ENCODE assay signal across 26 mouse cellular contexts in the genomic region with DNA sequence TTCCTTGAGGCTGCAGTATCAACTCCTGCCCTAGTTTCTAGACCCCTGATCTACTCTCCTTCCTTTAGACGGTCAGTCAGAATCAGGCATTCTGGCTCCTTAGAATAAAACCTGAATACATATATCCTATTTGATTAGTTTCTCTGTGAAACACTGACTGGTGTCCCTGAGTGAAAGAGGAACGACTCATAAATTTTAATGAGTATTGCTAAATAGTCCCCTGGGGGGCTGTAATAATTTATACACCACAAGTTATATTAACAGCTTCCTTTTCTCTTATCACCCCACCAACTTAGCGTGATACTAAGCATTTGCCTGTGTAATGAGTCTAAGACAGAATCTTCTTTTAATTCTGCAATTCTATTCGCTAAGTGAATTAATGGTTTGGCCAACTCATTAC. TPM values are rescaled to one million over a fixed set of nuclear protein-coding genes. Genes with fewer than 3 reads are reported as not detected.
DNase-seq lines count a peak whose midpoint lies in the region; ATAC-seq and TF ChIP-seq lines count a peak whose summit lies in the region.
"Had no signal": no experiment of that assay in that cellular context is flagged by ENCODE, and none has a peak within 500 bp of the region (broad histone marks: within the 10 kb centered on the region; RNA-seq: fewer than 3 reads in every experiment).

No protein-coding gene starts in this region.

- WGBS in hindbrain, embryonic 12.5 days: 42% methylated on average over 4 of the region's 4 CpGs
- WGBS in hindbrain, embryonic 10.5 days: 64% methylated on average over 4 of the region's 4 CpGs
- 37% methylated on average over 4 of the region's 4 CpGs for WGBS in forebrain, postnatal 0 days
- whole genome bisulfite sequencing in neural tube, embryonic 14.5 days: 26% methylated on average over 4 of the region's 4 CpGs

- DNase-seq in hindbrain, embryonic 10.5 days (ENCODE audit: low spot score): no peak
- no peak for DNase-seq in forebrain, postnatal 0 days
- DNase-seq in mesoderm, embryonic 11.5 days (ENCODE audit: low read depth, low spot score): peak; percentile 18
- no peak for DNase-seq in lung, adult 18-20 months
- no peak for DNase-seq in heart, postnatal 36 days
- DNase-seq: adrenal gland, postnatal 36 days; B cell, adult 2 months; cerebellum, adult 11 months; cerebellum, adult 9-11 months; kidney, adult 8-10 months; kidney, postnatal 10 days; liver; lung, postnatal 4 days; right cerebral cortex, adult 18-20 months had no signal

- 0 out of 2 replicates have a peak, but pooled peaks cover 5% of the 10 kb centered on the region for H3K4me1 ChIP-seq in hindbrain, embryonic 12.5 days
- peaks cover 12% of the 10 kb centered on the region; the same call in 1 of the 2 replicates for H3K4me1 ChIP-seq in hindbrain, embryonic 10.5 days (replicated peaks)
- H3K4me1 ChIP-seq in forebrain, postnatal 0 days (ENCODE audit: insufficient read depth): no peaks in the 10 kb centered on the region
- H3K4me1 ChIP-seq in neural tube, embryonic 14.5 days (ENCODE audit: control insufficient read depth, insufficient read depth, low read length): peaks cover 5% of the 10 kb centered on the region; the same call in 1 of the 2 replicates
- H3K4me1 ChIP-seq: embryonic facial prominence, embryonic 15.5 days; heart, embryonic 15.5 days; intestine, embryonic 15.5 days; liver, embryonic 15.5 days; stomach, embryonic 15.5 days had no signal

- H3K36me3 ChIP-seq in hindbrain, embryonic 12.5 days: no peaks in the 10 kb centered on the region
- no peaks in the 10 kb centered on the region for H3K36me3 ChIP-seq in hindbrain, embryonic 10.5 days
- no peaks in the 10 kb centered on the region for H3K36me3 ChIP-seq in forebrain, postnatal 0 days (ENCODE audit: insufficient read depth)
- H3K36me3 ChIP-seq in neural tube, embryonic 14.5 days (ENCODE audit: control insufficient read depth, insufficient read depth, low read length): no peaks in the 10 kb centered on the region
- H3K36me3 ChIP-seq: embryonic facial prominence, embryonic 15.5 days; G1E; heart, embryonic 15.5 days; intestine, embryonic 15.5 days; limb, embryonic 10.5 days; liver, embryonic 15.5 days; stomach, embryonic 15.5 days had no signal

- no peaks in the 10 kb centered on the region for H3K9me3 ChIP-seq in hindbrain, embryonic 12.5 days (replicated peaks)
- H3K9me3 ChIP-seq in hindbrain, embryonic 10.5 days: no peaks in the 10 kb centered on the region
- H3K9me3 ChIP-seq in forebrain, postnatal 0 days (ENCODE audit: low read length): no peaks in the 10 kb centered on the region
- H3K9me3 ChIP-seq in neural tube, embryonic 14.5 days (ENCODE audit: control insufficient read depth, low read length): no peaks in the 10 kb centered on the region
- H3K9me3 ChIP-seq: embryonic facial prominence, embryonic 15.5 days; G1E; heart, embryonic 15.5 days; intestine, embryonic 15.5 days; limb, embryonic 10.5 days; liver, embryonic 15.5 days; stomach, embryonic 15.5 days had no signal

- TF ChIP-seq CTCF in forebrain, postnatal 0 days (IDR thresholded peaks at IDR 0.05; ENCODE audit: low read depth): no peak

- ATAC-seq in hindbrain, embryonic 12.5 days (ENCODE audit: low FRiP score): peak; percentile 78
- ATAC-seq in forebrain, postnatal 0 days: peak; percentile 27; the same call in 1 of the 2 replicates
- peak; percentile 83 for ATAC-seq in neural tube, embryonic 14.5 days (ENCODE audit: low read depth)
- ATAC-seq in frontal cortex, adult (ENCODE audit: low TSS enrichment): no peak
- ATAC-seq: intestine, embryonic 15.5 days; Patski had no signal

- no peak overlapping the region for H3K9ac ChIP-seq in hindbrain, embryonic 12.5 days
- H3K9ac ChIP-seq in forebrain, postnatal 0 days: no peak overlapping the region
- no peak overlapping the region for H3K9ac ChIP-seq in neural tube, embryonic 14.5 days (replicated peaks; ENCODE audit: low read depth, low read length)
- H3K9ac ChIP-seq: embryonic facial prominence, embryonic 15.5 days; heart, embryonic 15.5 days; intestine, embryonic 15.5 days; liver, embryonic 15.5 days; stomach, embryonic 15.5 days had no signal

- intact Hi-C loops in heart, postnatal 36 days (cut with DNase I): no loop called here

- H3K27me3 ChIP-seq in hindbrain, embryonic 12.5 days: no peaks in the 10 kb centered on the region
- no peaks in the 10 kb centered on the region for H3K27me3 ChIP-seq in hindbrain, embryonic 10.5 days (ENCODE audit: insufficient read depth, poor library complexity, severe bottlenecking)
- H3K27me3 ChIP-seq in forebrain, postnatal 0 days (ENCODE audit: insufficient read depth, low read length): no peaks in the 10 kb centered on the region
- H3K27me3 ChIP-seq in neural tube, embryonic 14.5 days (ENCODE audit: control insufficient read depth, insufficient read depth, low read length): no peaks in the 10 kb centered on the region
- H3K27me3 ChIP-seq: CH12.LX; embryonic facial prominence, embryonic 15.5 days; heart, embryonic 15.5 days; intestine, embryonic 15.5 days; liver, embryonic 15.5 days; Patski; stomach, embryonic 15.5 days had no signal

- H3K4me2 ChIP-seq in hindbrain, embryonic 12.5 days (replicated peaks): no peak overlapping the region
- no peak overlapping the region for H3K4me2 ChIP-seq in forebrain, postnatal 0 days (ENCODE audit: low read depth)
- H3K4me2 ChIP-seq in neural tube, embryonic 14.5 days (ENCODE audit: low read depth, low read length): no peak overlapping the region
- H3K4me2 ChIP-seq: embryonic facial prominence, embryonic 15.5 days; heart, embryonic 15.5 days; intestine, embryonic 15.5 days; liver, embryonic 15.5 days; stomach, embryonic 15.5 days had no signal

- no peak overlapping the region for H3K27ac ChIP-seq in hindbrain, embryonic 12.5 days
- no peak overlapping the region for H3K27ac ChIP-seq in hindbrain, embryonic 10.5 days
- no peak overlapping the region for H3K27ac ChIP-seq in forebrain, postnatal 0 days (ENCODE audit: low read depth, low read length)
- H3K27ac ChIP-seq in neural tube, embryonic 14.5 days (ENCODE audit: low read depth, low read length): no peak overlapping the region
- H3K27ac ChIP-seq: embryonic facial prominence, embryonic 15.5 days; heart, embryonic 15.5 days; intestine, embryonic 15.5 days; limb, embryonic 10.5 days; liver, embryonic 15.5 days; stomach, embryonic 15.5 days had no signal

- H3K4me3 ChIP-seq in hindbrain, embryonic 12.5 days: no peak overlapping the region
- H3K4me3 ChIP-seq in hindbrain, embryonic 10.5 days: no peak overlapping the region
- no peak overlapping the region for H3K4me3 ChIP-seq in forebrain, postnatal 0 days (ENCODE audit: low read depth, low read length)
- no peak overlapping the region for H3K4me3 ChIP-seq in neural tube, embryonic 14.5 days (ENCODE audit: low read depth, low read length)
- H3K4me3 ChIP-seq: embryonic facial prominence, embryonic 15.5 days; heart, embryonic 15.5 days; intestine, embryonic 15.5 days; limb, embryonic 10.5 days; liver, embryonic 15.5 days; stomach, embryonic 15.5 days had no signal

RNA-seq across cellular contexts. Expression of gene Stk39, which starts 30.7 kb away (rescaled TPM):
- 55.1 and 57.0 TPM in 2 replicates for polyA plus RNA-seq in hindbrain, embryonic 12.5 days (2016; fragmentation: Nextera tagmentation; extraction: Ambion mirVana)
- polyA plus RNA-seq in hindbrain, embryonic 10.5 days (2016; fragmentation: Nextera tagmentation; extraction: Ambion mirVana): 34.8 and 37.3 TPM in 2 replicates
- total RNA-seq in forebrain, postnatal 0 days (2014; rRNA removed): 25.5 and 27.9 TPM in 2 replicates
- polyA plus RNA-seq in forebrain, postnatal 0 days (2015; fragmentation: Nextera tagmentation; extraction: Ambion mirVana): 15.9 and 23.0 TPM in 2 replicates
- polyA plus RNA-seq in neural tube, embryonic 14.5 days (2014; fragmentation: Nextera tagmentation; extraction: Ambion mirVana): 37.0 and 48.5 TPM in 2 replicates
- 10 to 100 TPM; 67.5 to 80.3 TPM for total RNA-seq in heart, postnatal 36 days (2021)
- total RNA-seq: CH12.LX had no signal
- polyA plus RNA-seq: G1E had no signal
